Mouse (Mus musculus): ENCODE measurements around the gene Slc16a10. TPM values are rescaled to one million over a fixed set of nuclear protein-coding genes. Genes with fewer than 3 reads are reported as not detected.

Slc16a10 gene
- total RNA-seq, 4 experiments from 2014 or later = 38.7 to 56.1 (median 46.4) TPM

- DNase-seq (ENCODE audit: low spot score in 2 of 2) = no peak
These were observed 32.5 kb downstream of the Slc16a10 start for GRCm38 (mm10) chr10:40109520-40109919.

- DNase-seq (ENCODE audit: low spot score in 2 of 2) = no peak
These were observed 33.1 kb downstream of the Slc16a10 start for GRCm38 (mm10) chr10:40108992-40109391.

- no peak for DNase-seq (ENCODE audit: low spot score in 2 of 2)
These were observed 34.1 kb downstream of the Slc16a10 start for GRCm38 (mm10) chr10:40107995-40108394.

- no peak for DNase-seq (ENCODE audit: low spot score in 2 of 2)
These were observed 36.9 kb downstream of the Slc16a10 start for GRCm38 (mm10) chr10:40105174-40105573.

GRCm38 (mm10) chr10:40103790-40104189 is 38.3 kb downstream of the Slc16a10 start:
- no peak for DNase-seq (ENCODE audit: low spot score in 2 of 2)

- DNase-seq (ENCODE audit: low spot score in 2 of 2) = no peak
These were observed 39.1 kb downstream of the Slc16a10 start for GRCm38 (mm10) chr10:40102986-40103385.

GRCm38 (mm10) chr10:40102166-40102565 is 39.9 kb downstream of the Slc16a10 start:
- no peak for DNase-seq (ENCODE audit: low spot score in 2 of 2)

- DNase-seq (ENCODE audit: low spot score in 2 of 2) = no peak
These were observed 43.6 kb downstream of the Slc16a10 start for GRCm38 (mm10) chr10:40098441-40098840.

GRCm38 (mm10) chr10:40097519-40097918 is 44.5 kb downstream of the Slc16a10 start:
- DNase-seq (ENCODE audit: low spot score in 2 of 2) = no peak

- no peak for DNase-seq (ENCODE audit: low spot score in 2 of 2)
These were observed 47.3 kb downstream of the Slc16a10 start for GRCm38 (mm10) chr10:40094752-40095151.

GRCm38 (mm10) chr10:40093526-40093925 is 48.5 kb downstream of the Slc16a10 start:
- no peak for DNase-seq (ENCODE audit: low spot score in 2 of 2)

GRCm38 (mm10) chr10:40091455-40091854 is 50.6 kb downstream of the Slc16a10 start:
- no peak for DNase-seq (ENCODE audit: low spot score in 2 of 2)

- DNase-seq (ENCODE audit: low spot score in 2 of 2) = peak in 1 of 2 experiments; percentile 50
These were observed 51.3 kb downstream of the Slc16a10 start for GRCm38 (mm10) chr10:40090504-40091428.

- DNase-seq (ENCODE audit: low spot score in 2 of 2) = peak in 1 of 2 experiments; percentile 36
These were observed 57.5 kb downstream of the Slc16a10 start for GRCm38 (mm10) chr10:40084332-40085093.

- no peak for DNase-seq (ENCODE audit: low spot score in 2 of 2)
These were observed 58.5 kb downstream of the Slc16a10 start for GRCm38 (mm10) chr10:40083556-40083955.

- no peak for DNase-seq (ENCODE audit: low spot score in 2 of 2)
These were observed 59.4 kb downstream of the Slc16a10 start for GRCm38 (mm10) chr10:40082668-40083067.

GRCm38 (mm10) chr10:40080533-40080932 is 61.5 kb downstream of the Slc16a10 start:
- no peak for DNase-seq (ENCODE audit: low spot score in 2 of 2)

GRCm38 (mm10) chr10:40079256-40079655 is 62.8 kb downstream of the Slc16a10 start:
- DNase-seq (ENCODE audit: low spot score in 2 of 2) = no peak

- DNase-seq (ENCODE audit: low spot score in 2 of 2) = no peak
These were observed 64.1 kb downstream of the Slc16a10 start for GRCm38 (mm10) chr10:40077960-40078353.

- DNase-seq (ENCODE audit: low spot score in 2 of 2) = no peak
These were observed 64.6 kb downstream of the Slc16a10 start for GRCm38 (mm10) chr10:40077346-40077959.

- no peak for DNase-seq (ENCODE audit: low spot score in 2 of 2)
These were observed 68.5 kb downstream of the Slc16a10 start for GRCm38 (mm10) chr10:40073608-40074007.

- no peak for DNase-seq (ENCODE audit: low spot score in 2 of 2)
These were observed 71.4 kb downstream of the Slc16a10 start for GRCm38 (mm10) chr10:40070684-40071083.
